18 mouse cellular contexts compared by ENCODE assay signal in the genomic region with DNA sequence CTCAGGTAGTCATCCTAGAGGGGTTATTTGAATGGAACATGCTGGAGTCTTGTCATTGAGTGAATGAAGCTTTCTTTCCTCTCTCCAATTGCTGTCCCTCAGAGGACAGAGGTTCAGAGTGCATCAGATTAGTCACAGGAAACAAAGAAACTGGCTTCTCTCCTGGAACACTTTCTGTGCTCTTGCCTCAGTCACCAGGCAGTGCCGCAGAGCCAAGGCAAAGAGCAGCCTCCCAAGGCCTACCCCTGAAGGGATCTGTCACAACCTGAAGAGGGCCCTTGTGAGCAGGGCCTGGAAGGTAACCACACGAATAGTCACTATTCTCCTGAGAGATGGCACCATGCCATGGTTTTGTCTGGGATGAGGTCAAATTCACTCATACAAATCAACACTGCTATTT. TPM values are rescaled to one million over a fixed set of nuclear protein-coding genes. Genes with fewer than 3 reads are reported as not detected.
DNase-seq lines count a peak whose midpoint lies in the region; ATAC-seq and TF ChIP-seq lines count a peak whose summit lies in the region.
"Had no signal": no experiment of that assay in that cellular context is flagged by ENCODE, and none has a peak within 500 bp of the region (broad histone marks: within the 10 kb centered on the region; RNA-seq: fewer than 3 reads in every experiment).

No protein-coding gene starts in this region.

- TF ChIP-seq POLR2A in CH12.LX (IDR thresholded peaks at IDR 0.05; ENCODE audit: low read depth, low read length): no peak

- dilution Hi-C loops in CH12.LX (cut with MboI; ENCODE audit: extremely low pct_ligation_motif_present, extremely low pct_unique_long_range_greater_than_20kb, low sequenced_read_pairs): no loop called here

- peaks cover 5 to 26% of the 10 kb centered on the region in 2 experiments for H3K4me1 ChIP-seq in CH12.LX (ENCODE audit: control insufficient read depth in 1 of 2, insufficient read depth in 2 of 2)
- H3K4me1 ChIP-seq in midbrain, embryonic 14.5 days (ENCODE audit: control insufficient read depth, insufficient read depth, low read length): 0 out of 2 replicates have a peak, but pooled peaks cover 4% of the 10 kb centered on the region
- H3K4me1 ChIP-seq: heart, embryonic 13.5 days had no signal

- no peak overlapping the region for H3K4me2 ChIP-seq in CH12.LX (ENCODE audit: insufficient read depth, low read depth, poor library complexity, severe bottlenecking)
- H3K4me2 ChIP-seq in midbrain, embryonic 14.5 days (ENCODE audit: low read length): no peak overlapping the region
- H3K4me2 ChIP-seq: heart, embryonic 13.5 days; liver, embryonic 11.5 days had no signal

- WGBS in midbrain, embryonic 14.5 days: 71% methylated on average over 2 of the region's 2 CpGs

- peak; percentile 26 for DNase-seq in kidney, postnatal 14 days
- no peak for DNase-seq in kidney, adult 18-20 months
- DNase-seq in CD4-positive helper T cell, adult 2 months (ENCODE audit: low read depth, low spot score): peak; percentile 20
- DNase-seq in CH12.LX (ENCODE audit: extremely low read depth): peak; percentile 14
- peak; percentile 51 for DNase-seq in induced T-regulatory cell, adult 2 months (ENCODE audit: low read depth)
- DNase-seq in B cell, adult 2 months: no peak
- no peak for DNase-seq in midbrain, embryonic 14.5 days
- DNase-seq: cerebellum, adult 2 months; embryo, embryonic 11 days; gastrocnemius, postnatal 36 days; right cerebral cortex, postnatal 14 days; thymus, postnatal 14 days had no signal

- no peaks in the 10 kb centered on the region for H3K36me3 ChIP-seq in CH12.LX (replicated peaks in 1 of 2; ENCODE audit: control insufficient read depth in 1 of 2, insufficient read depth in 1 of 2, low read length in 1 of 2)
- no peaks in the 10 kb centered on the region for H3K36me3 ChIP-seq in midbrain, embryonic 14.5 days (ENCODE audit: control insufficient read depth, insufficient read depth, low read length)
- H3K36me3 ChIP-seq: G1E; heart, embryonic 13.5 days; hindbrain, embryonic 10.5 days had no signal

- no peak overlapping the region for H3K27ac ChIP-seq in CH12.LX (ENCODE audit: insufficient read depth, low read depth)
- H3K27ac ChIP-seq in midbrain, embryonic 14.5 days (replicated peaks; ENCODE audit: low read depth, low read length): no peak overlapping the region
- H3K27ac ChIP-seq: heart, embryonic 13.5 days; hindbrain, embryonic 10.5 days; kidney, postnatal 0 days had no signal

- H3K9me3 ChIP-seq in CH12.LX (replicated peaks; ENCODE audit: low read length): no peaks in the 10 kb centered on the region
- H3K9me3 ChIP-seq in midbrain, embryonic 14.5 days (ENCODE audit: control insufficient read depth, low read length): no peaks in the 10 kb centered on the region
- H3K9me3 ChIP-seq: G1E; heart, embryonic 13.5 days; hindbrain, embryonic 10.5 days had no signal

- no peak for TF ChIP-seq EP300 in CH12.LX (IDR thresholded peaks at IDR 0.05; ENCODE audit: low read length)

- no peaks in the 10 kb centered on the region for H3K79me2 ChIP-seq in CH12.LX (replicated peaks; ENCODE audit: control insufficient read depth, extremely low read depth, insufficient read depth, poor library complexity, severe bottlenecking)

- in situ Hi-C loops in CH12.LX (cut with MboI; ENCODE audit: low pct_ligation_motif_present, low pct_unique_long_range_greater_than_20kb, low sequenced_read_pairs): no loop called here

- no peak overlapping the region for H3K9ac ChIP-seq in CH12.LX (ENCODE audit: insufficient read depth, low read depth)
- H3K9ac ChIP-seq in midbrain, embryonic 14.5 days (replicated peaks; ENCODE audit: low read length): no peak overlapping the region
- H3K9ac ChIP-seq: heart, embryonic 13.5 days had no signal

- H3K27me3 ChIP-seq in CH12.LX (replicated peaks): peaks cover 2% of the 10 kb centered on the region
- H3K27me3 ChIP-seq in midbrain, embryonic 14.5 days (ENCODE audit: control insufficient read depth, insufficient read depth, low read length): no peaks in the 10 kb centered on the region
- H3K27me3 ChIP-seq: heart, embryonic 13.5 days had no signal

- TF ChIP-seq RAD21 in CH12.LX (IDR thresholded peaks at IDR 0.05; ENCODE audit: low read depth, low read length): peak; percentile 9

- TF ChIP-seq CTCF in CH12.LX (conservative IDR thresholded peaks at IDR 0.05 in 1 of 2, IDR thresholded peaks at IDR 0.05 in 1 of 2; ENCODE audit: low read depth in 2 of 2, low read length in 2 of 2): peak in 1 of 2 experiments; percentile 45; a peak in 2 of 4 replicates

- no peak overlapping the region for H3K4me3 ChIP-seq in CH12.LX (replicated peaks in 1 of 3; ENCODE audit: low read depth in 2 of 3, low read length in 2 of 3, poor library complexity in 1 of 3)
- H3K4me3 ChIP-seq in midbrain, embryonic 14.5 days (replicated peaks; ENCODE audit: low read depth, low read length): no peak overlapping the region
- H3K4me3 ChIP-seq: heart, embryonic 13.5 days; hindbrain, embryonic 10.5 days had no signal

- no peak for ATAC-seq in midbrain, embryonic 14.5 days (ENCODE audit: low FRiP score, low TSS enrichment)

TF ChIP-seq in CH12.LX, 34 proteins besides CTCF, POLR2A, EP300 and RAD21:
- no peak for TF ChIP-seq ZMIZ1 (IDR thresholded peaks at IDR 0.05; ENCODE audit: low read depth, low read length)
- no peak for TF ChIP-seq TBP (conservative IDR thresholded peaks at IDR 0.05; ENCODE audit: low read depth, low read length)
- TF ChIP-seq CHD1 (IDR thresholded peaks at IDR 0.05; ENCODE audit: low read depth, low read length): no peak
- no peak for TF ChIP-seq MAFK (IDR thresholded peaks at IDR 0.05; ENCODE audit: insufficient replicate concordance, low read length)
- TF ChIP-seq USF1 (IDR thresholded peaks at IDR 0.05; ENCODE audit: low read depth, low read length): no peak
- no peak for TF ChIP-seq NRF1 (IDR thresholded peaks at IDR 0.05; ENCODE audit: low read depth, low read length)
- TF ChIP-seq MEF2A (IDR thresholded peaks at IDR 0.05; ENCODE audit: borderline replicate concordance, low read depth, low read length): no peak

RNA-seq across cellular contexts. Expression of gene Mchr1, which starts 18.3 kb away (rescaled TPM):
- total RNA-seq in CH12.LX (2012; rRNA removed): not detected in 2 replicates
- not detected in 2 replicates for total RNA-seq in CH12.LX (2014; rRNA removed)
- polyA plus RNA-seq in CH12.LX (2012; ENCODE audit: insufficient read length, low read depth): not detected in 2 replicates
- polyA plus RNA-seq in midbrain, embryonic 14.5 days (2014; fragmentation: Nextera tagmentation; extraction: Ambion mirVana): 3.2 and 4.9 TPM in 2 replicates
- total RNA-seq: monocyte, adult 5-6 weeks had no signal
- polyA plus RNA-seq: G1E had no signal

Comparison
In these comparisons a context has a peak if more than half of its experiments do, and no peak if none do; other contexts are left out.
1. DNase-seq: peak in kidney, postnatal 14 days (single experiment), CD4-positive helper T cell, adult 2 months (single experiment), CH12.LX (single experiment) and induced T-regulatory cell, adult 2 months (single experiment); none in kidney, adult 18-20 months (single experiment), B cell, adult 2 months (0 of 2) and midbrain, embryonic 14.5 days (single experiment).